Mouse (Mus musculus): ENCODE data around the gene Rnf157.
"Not testable (repeated sequence)": the region's sequence is repeated elsewhere in the genome, so short reads cannot be mapped to it uniquely, and the experiment has no call there.

Rnf157 gene

DNA sequence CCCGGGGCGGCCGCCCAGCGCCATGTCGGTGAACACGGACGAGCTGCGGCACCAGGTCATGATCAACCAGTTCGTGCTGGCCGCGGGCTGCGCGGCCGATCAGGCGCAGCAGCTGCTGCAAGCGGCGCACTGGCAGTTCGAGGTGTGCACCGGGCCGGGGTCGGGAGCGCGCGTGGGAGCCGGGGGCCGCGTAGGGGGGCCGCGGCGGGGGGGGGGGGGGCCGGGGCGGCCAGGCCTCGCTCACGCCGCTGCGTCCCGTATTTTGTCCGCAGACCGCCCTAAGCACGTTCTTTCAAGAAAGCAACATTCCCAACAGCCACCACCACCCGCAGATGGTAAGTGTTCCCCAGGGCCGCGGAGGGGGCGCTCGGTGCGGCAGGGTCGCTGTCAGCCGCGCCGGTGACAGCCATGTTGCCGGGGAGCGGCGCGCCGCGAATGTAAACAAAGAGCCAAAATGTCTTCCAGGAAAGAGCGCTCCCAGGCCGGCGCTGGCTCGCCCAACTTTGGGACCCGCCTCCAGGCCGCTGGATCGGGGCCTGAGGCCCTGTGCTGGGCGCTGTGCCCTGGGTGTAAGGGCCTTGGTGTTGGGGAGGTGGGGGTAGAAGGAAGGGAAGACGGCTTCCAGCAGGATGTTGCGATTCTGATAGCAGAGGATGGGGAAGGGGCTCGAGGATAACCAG is 21.6 kb upstream of the Rnf157 start:
- DNase-seq (ENCODE audit: low read depth), result peak; percentile 52

DNA sequence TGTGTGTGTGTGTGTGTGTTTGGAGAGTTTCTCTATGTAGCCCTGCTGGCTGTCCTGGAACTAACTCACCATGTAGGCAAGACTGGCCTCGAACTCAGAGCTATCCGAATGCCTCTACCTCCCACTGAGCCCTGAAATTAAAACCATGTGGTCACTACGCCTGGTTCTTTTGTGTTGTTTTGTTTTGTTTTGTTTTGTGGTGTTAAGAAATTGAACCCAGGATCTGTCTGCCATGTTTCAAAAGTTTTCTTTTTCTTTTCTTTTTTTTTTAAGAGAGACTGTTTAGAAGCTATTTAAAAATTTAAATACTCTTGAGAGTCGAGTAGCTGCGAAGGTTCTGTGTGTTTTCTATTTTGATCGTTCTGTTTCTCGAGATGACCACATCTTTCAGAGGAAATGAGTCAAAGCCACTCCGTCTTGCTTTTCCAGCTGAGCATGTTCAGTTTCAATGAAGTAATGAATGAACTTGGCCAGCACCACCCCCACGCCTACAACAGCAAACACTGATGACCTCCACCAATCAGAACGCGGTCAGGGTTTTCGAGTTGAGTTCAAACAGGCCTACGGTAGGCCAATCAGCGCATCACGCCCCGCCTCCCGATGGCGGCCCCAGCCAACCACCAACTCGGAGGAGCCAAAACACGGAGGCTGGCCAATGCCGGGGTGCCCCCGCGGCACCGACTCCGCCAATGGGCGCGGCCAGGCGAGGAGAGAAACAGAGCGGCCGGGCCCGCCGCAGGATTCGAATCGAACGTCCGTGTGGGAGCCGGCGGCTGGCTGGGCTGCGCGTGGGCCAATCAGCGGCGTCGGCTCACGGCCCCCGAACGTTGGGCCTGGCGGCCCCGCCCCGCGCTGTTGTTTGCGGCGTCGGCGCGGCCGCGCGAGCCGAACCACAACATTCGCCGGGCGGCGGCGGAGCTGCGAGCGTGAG is 20.8 kb upstream of the Rnf157 start, which contains the start of gene Ubald2:
Ubald2 (plus strand) TSS at position 739 of the 931 bp plus-strand sequence.
- peak; percentile 100 for DNase-seq (ENCODE audit: low read depth)

DNA sequence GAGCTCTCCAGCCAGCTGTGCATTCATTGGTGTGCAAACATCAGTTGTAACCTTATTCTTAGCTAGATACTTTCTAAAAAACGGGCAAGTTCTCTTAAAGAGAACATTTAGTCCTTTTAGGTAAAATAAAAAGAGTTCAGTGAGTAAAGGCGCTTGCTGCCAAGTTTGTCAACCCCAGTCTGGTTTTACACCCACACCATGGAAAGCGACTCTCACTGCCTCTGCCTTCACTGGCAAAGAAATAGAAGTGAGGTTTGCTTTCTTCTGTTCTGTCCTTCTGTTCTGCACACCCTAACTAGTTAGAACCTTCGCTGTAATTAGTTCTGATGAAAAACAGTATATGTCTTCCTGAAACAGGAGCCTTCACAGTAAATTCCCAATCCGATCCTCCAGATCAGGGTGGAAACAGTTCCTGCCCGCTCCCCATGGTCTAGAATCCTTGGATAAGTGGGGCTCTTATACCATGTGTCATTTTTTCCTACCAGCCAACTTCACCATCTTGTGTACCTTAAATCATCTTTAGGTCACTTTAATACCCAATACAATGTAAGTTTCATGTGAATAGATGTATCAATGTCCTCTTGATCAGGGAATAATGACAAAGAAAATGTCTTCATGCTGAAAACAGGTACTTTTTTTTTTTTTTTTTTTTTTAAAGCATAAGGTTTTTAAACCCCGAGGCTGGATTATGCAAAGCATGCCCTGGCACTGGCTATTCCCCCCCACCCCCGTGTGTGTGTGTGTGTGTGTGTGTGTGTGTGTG is 19.9 kb upstream of the Rnf157 start:
- no peak for DNase-seq (ENCODE audit: low read depth)

DNA sequence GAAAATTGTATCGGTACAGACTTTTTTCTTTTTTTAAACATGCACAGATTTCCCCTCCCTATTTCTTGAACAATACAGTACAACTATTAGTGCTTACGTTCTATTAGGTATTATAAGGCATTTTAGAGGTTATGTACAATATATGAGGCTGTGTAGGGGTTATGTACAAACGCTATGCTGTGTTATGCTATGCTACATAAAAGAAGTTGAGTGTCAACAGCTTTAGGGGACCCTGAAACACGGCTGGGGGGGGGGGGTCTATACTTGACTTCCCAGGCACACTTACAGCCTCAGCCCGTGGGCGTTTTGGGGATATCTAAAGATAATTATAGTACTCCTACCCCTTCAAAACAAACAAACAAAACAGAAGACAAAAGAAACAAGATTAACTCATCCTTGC is 19.3 kb upstream of the Rnf157 start:
- DNase-seq (ENCODE audit: low read depth), result no peak

DNA sequence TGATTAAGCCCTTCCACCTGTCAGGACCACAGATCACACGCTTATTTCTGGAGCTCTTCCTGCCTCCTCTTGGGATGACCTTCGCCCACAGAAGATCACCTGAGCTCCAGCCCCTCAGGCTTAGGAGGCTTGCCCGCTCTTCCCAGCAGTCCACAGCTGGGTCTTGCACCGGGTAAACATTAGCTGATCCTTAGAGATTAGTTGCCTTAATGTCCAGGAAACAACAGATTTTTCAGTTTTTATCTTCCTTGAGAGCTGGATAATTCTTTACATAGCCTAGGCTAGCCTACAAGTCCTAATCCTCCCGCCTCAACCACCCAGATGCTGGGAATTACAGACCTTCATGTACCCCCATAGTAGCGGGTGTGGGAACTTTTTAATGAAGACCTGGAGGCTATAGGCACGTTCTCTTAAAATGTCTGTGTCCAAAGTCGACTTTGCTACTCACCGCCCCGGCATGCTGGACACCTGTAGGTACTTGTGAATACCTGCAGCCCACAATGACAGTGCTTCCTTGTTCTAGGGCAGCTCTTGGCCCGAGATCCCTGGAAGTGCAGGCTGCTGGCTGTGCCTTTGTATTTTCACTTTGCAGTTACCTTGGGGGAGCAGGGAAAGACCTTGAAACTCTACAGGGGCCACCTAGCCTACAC is 18.7 kb upstream of the Rnf157 start:
- no peak for DNase-seq (ENCODE audit: low read depth)

DNA sequence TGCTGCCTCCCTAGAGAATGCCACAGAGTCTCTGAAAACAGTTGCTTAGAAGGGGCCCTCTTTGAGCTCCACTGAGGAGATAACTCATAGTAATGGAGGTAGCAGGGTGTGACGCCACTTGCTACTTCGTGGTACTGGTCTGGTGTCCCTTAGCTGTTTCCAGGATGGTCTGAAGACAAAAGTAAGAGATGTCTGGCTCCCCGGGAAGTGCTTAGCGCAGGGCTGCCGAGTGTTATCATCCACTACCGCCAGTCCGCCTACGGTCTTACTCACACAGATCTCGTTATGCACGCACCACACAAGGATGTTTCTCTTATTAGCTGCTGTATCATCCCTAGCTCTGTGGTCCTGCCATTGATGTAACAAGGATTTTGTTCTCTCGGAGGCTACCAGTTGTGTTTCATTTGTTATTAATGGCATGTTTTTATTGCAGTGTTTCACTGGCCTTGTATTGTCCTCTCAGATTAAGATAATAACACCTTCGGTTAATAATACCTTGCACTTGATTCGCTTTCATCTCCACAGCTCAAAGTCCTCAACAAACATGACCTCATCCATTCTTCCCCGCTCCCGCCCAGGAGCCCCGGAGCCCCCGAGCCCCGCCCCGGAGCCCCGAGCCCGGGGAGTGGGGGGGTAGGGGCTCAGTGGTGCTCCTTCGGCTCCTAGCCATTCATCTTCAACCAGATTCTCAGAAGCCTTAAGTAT is 18.0 kb upstream of the Rnf157 start:
- no peak for DNase-seq (ENCODE audit: low read depth)

DNA sequence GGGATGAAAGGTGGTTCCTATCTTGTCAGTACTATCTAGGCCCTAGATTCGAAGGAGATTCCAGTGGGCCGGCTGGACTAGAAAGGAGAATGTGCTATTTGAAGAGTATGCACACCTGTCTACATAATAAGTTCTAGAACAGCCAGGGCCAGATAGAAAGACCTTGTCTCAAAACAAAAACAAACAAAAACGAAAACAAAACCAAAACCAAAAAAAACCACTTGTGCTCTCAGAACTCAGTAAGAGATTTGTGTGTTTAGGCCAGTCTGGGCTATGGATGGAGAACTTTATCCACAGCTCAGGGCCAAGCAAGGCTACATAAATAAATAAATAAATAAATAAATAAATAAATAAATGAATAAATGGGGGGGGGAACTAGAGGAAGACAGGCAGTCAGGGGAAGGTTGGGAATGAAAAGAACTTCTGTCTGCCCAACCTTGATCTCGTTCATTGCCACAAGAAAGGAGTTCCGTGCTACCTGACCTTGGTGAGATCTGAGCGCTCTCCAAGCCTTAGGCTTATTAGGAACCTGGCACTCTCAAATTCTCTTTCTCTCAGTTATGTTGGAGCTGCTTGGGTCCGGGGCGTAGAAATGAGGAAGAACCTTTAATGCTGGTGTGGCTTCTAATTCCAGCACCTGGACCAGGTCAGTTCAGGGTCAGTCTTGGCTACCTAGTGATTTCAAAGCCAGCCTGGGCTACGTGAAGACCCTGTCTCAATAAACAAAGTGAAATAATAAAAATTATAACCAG is 17.2 kb upstream of the Rnf157 start:
- DNase-seq (ENCODE audit: low read depth), result no peak

DNA sequence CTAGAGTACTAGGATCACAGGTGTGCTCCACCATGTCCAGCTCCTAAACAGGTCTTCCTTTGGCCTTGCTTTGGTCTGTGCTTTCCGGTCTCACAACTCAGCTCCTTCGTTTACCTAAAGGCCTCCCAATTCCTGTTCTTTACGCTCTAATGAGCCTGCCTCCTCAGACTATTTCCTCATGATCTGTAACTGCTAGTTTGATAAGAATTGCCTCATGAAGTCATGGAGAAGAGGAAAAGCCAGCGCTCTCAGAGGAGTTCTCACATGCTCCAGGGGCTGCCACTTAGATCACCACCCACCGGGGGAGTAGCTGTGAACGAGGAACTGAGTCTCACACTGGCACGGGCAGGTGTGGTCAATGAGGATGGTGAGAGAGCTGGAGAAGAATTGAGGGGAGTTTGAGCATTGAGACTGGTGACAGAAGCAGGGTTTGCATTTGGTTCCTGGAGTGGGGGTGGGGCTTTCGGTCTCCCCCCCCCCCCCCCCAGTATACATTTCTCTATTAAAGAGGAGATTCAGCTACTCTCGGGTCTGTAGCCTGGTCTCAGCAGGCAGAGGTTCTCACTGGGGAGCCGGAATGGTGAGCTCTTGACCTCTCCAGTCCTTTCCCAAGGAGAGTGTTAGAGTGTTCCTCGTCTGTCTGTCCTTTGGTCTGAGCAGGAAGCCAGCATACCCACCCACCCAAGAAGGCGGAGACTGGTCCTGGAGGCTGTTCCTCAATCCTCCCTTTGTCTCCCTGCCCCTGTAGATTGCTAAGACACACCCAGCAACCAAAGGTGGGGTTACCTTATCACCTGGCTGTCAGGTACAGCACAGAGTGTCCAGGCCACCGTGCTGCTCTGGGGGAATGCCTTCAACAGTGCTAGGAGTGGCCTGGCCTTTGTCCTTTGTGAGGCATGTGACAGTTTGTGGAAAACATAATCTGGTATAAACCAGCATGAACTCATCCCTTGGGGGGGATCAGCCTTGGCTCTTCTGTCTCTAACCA is 16.3 kb upstream of the Rnf157 start:
- DNase-seq (ENCODE audit: low read depth), result no peak

DNA sequence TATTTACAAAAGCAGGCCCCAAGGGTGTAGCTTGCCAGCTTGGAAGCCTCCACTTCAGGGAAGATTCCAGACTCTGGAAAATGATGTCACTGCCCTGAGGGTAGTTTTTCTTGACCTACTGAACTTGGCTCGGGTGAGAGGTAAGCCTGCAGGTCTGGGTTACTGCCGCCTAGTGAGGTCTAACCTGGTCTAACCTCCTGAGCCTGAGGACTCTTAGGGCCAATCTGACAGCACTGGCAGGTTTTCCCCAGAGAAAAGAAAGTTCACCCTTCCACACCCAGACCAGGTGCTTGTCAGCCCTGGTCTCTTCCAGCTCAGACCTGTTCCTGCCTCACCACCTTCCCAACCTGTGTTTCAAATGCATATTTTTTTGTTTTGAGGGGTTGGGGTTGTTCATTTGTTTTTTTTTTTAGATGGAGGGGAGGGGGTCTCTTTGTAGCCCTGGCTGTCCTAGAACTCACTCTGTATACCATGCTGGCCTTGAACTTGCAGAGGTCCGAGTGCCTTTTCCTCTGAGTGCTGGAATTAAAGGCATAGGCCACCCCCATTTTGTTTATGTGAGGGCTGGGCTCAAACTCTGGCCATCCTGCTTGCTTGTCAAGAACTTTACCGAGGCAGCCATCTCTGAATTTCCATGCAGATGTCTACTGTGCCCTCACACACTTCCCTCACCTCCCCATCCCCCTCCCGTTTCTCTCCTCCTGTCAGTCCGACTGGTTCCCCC is 14.2 kb upstream of the Rnf157 start:
- DNase-seq (ENCODE audit: low read depth), result no peak

DNA sequence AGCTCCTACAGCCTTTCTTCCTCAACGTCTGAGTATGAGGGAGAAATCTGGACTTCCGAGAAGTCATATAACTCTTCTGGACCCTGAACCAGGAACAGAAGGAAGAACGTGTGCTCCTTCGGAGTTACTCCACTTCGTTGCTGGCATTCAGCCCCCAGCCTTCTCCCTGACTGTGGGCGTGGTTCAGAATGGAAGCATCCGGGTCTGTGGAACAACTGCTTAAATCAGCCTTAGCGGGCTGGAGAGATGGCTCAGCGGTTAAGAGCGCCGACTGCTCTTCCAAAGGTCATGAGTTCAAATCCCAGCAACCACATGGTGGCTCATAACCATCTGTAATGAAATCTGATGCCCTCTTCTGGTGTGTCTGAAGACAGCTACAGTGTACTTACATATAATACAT is 13.5 kb upstream of the Rnf157 start:
- not testable (repeated sequence) for DNase-seq (ENCODE audit: low read depth)

DNA sequence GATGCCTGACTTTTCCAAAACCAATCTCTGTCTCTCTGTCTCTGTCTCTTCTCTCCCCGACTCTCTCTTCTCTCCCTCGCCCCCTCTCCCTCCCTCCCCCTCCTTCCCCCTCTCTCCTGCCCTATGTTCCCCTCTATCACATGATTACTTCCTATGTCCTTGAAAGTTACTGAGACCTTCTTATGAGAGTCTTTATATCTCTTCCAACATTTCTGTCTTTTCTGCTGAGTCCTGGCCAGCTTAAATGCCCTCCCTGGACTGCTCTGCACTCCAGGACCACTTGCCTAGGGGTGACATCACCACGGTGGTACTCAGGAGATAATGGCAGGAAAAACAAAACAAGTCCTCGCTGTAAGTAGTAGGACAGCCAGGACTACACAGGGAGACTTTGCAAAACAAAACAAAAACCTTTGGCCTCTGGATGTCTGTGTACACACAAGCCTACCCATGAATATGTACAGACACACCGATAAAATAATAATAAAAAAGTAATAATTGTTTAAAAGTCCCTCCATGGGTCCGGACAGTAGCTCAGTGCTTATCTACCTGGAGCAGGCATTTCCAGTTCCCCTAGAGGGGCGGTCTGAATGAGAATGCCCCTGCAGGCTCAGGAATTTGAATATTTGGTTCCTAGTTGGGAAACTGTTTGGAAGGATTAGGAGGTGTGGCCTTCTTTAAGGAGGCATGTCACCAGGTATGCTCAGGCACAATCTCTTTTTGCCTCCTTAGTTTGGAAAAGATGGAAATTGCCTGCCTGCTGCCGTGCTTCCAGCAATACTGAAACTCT is 12.0 kb upstream of the Rnf157 start:
- peak; percentile 51 for DNase-seq (ENCODE audit: low read depth)

DNA sequence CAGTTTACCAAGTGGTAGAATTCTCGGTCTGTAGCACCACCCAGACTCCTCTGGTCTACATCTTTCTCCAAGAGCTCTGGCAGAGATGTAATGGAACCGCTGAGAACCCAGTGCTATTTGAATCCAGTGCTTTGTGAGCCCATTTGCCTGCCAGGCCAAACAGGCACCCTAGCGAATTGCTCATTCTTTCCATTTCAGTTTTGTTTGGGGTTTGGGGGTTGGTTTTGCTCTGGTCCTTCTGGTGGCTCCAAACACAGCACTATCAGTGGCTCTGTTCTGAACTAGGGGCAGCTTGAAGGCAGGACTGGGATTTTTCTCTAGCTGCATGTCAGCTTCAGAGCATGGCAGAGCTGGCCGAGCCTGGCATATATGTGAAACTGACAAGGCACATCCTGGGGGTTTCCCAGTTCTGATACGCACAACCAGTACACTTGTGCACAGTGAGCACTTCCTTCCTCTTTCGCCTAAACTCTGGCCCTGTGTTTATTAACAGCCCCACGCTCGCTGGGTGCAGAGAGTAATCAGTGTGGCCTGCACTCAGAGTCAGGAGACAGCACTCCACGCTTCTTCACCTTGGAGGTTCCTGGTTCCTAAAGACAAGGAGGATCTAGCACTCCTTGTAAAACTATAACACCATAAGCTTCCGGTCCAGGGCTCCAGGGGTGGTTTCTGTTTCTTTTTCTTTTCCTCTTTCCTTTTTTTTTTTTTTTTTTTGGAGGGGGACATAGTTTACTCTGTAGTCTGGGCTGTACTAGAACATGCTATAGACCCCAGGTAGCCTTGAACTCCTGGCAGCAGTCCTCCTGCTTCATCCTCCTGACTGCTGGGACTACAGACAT is 11.2 kb upstream of the Rnf157 start:
- peak; percentile 86 for DNase-seq (ENCODE audit: low read depth)

DNA sequence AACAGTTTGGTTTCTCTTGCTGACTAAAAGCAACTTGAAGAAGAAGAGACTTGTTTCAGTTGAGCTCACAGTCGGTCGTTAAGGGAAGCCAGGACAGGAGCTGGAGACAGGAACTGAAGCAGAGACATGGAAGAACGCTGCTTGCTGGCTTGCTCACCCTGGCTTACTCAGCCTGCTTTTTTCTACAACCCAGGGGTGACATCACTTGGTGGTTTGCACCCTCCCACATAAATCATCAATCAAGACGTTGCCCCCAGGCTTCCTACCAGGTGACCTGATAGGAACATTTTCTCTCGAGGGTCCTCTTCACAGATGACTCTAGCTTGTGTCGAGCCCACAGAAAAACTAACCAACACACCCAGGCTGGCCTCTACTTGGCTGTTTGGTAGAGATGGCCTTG is 10.4 kb upstream of the Rnf157 start:
- no peak for DNase-seq (ENCODE audit: low read depth)

DNA sequence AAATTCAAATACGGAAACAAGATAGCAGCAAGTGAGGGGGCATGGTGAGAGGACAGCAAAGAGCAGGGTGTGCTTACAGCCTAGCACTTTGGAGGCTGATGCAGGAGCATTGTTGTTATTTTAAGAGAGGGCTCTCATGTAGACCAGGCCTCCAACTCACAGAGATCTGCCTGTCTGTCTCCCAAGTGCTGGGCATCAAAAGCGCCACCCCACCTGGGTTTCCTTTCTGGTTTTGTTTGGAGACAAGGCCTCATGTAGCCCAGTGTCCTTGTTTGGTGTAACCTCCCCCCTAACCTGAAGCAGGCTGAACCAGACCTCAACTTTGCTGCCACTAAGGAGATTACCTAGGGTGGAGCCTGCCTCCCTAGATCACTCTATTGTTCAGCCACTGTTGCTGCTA is 9.7 kb upstream of the Rnf157 start:
- DNase-seq (ENCODE audit: low read depth), result no peak

DNA sequence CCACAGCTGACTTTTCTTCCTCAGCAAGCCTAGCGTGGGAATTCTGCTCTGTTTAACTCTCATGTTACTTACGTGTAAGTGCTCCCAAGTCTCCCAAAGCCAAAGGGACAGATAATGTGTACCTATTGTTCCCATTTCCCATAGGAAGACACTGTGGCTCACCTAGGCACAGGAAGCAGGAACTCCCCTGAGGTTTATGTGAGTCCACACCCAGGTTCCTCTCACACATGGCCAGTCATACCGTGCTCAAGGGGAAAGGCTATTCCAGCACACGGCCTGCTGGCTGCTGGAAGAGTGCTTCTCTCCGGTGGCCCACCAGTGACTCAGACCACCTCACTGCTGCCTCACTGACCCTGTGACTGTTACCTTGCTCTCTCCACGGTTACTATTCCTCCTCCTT is 8.3 kb upstream of the Rnf157 start:
- DNase-seq (ENCODE audit: low read depth), result no peak

DNA sequence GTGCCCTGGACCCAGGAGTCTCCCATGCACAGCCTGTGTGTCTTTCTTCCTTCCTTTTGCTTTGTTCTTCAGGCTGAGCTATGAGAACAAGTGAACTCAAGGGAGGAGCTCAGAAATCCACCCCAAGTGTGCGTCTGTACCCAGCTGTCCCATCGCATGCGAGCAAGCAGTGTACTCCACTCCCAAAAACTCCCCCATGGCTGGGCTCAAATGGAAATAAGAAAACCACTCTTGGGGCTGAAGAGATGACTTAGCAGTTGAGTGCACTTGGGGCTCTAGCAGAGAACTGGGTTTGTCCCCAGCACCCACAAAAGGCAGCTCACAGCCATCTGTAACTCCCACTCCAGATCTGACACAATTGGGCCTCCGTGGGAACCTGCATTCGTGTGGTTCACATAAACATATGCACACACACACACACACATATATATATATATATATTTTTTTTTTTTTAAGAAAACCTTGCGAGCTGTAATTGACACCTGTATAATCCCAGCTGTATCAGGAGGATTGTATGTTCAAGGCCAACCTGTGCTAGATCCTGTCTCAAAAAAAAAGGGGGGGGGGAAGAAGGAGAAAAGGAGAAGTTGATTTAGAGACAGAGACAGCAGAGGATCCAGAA is 6.1 kb upstream of the Rnf157 start:
- DNase-seq (ENCODE audit: low read depth), result no peak
